Mouse (Mus musculus): ENCODE results near the gene Tbc1d17. TPM values are rescaled to one million over a fixed set of nuclear protein-coding genes. Genes with fewer than 3 reads are reported as not detected.
"Not testable (repeated sequence)": the region's sequence is repeated elsewhere in the genome, so short reads cannot be mapped to it uniquely, and the experiment has no call there.

Tbc1d17 gene
- polyA plus RNA-seq, 1 experiment from 2014 or later, result 91.1 TPM

DNA sequence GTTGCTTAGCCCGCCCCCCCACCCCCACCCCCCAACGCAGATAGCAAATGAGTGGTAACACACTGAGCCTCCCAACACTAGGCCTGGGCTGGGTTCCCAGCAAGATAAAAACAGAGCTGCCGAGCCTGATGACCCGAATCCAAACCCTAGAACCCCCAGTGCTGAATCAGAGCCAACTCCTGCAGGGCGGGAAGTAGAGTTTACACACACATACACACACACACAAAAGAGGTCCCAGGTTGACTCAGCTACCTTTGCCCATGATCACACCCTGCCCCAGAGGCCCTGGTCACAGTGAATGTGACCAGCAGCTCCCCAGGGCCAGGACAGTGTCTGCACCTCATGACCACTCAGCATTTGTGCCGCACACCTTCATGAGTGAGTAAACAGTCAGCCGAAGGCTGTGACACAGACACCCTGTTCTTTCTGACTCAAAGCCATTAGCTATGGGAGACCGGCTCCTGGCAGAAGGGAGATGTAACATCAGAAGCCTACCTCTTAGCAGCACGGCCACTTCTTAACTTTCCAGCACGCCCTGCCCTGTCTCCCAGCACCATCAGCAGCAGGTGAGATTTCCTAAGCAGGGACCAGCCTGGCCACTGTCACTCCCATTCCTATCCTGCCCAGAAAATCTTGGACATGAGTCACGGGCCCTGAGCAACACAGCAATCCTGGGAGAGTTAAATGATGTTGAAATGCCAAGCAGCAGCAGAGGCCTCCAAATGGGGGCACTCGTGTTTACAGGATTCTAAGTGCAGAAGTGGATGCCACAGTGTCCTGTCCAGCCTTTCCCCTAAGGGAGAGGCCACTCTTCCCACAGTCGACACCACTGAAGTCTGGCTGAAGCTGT is 39.6 kb upstream of the Tbc1d17 start:
- no peaks in the 10 kb centered on the region for H3K9me3 ChIP-seq
- no peaks in the 10 kb centered on the region for H3K27me3 ChIP-seq (ENCODE audit: insufficient read depth, poor library complexity, severe bottlenecking)
- H3K36me3 ChIP-seq, result peaks cover 75% of the 10 kb centered on the region
- peak overlapping the region; percentile 20; the same call in 1 of the 2 replicates for H3K4me3 ChIP-seq
- no peak for DNase-seq (ENCODE audit: low spot score)
- H3K4me1 ChIP-seq (replicated peaks), result peaks cover 46% of the 10 kb centered on the region
- H3K27ac ChIP-seq, result no peak overlapping the region
- WGBS, result 94% methylated on average over 13 of the region's 13 CpGs

- Histone ChIP-seq H3K4me3 (no peak overlapping the region), H3K9me3 (no peaks in the 10 kb centered on the region), H3K36me3 (peaks cover 90% of the 10 kb centered on the region), H3K4me1 (replicated peaks) (peaks cover 41% of the 10 kb centered on the region), H3K27me3 (ENCODE audit: insufficient read depth, poor library complexity, severe bottlenecking) (no peaks in the 10 kb centered on the region), H3K27ac (no peak overlapping the region)
- no peak for DNase-seq (ENCODE audit: low spot score)
- WGBS, result 92% methylated on average over 7 of the region's 7 CpGs
Observed at GRCm38 (mm10) chr7:44886964-44887363, 38.1 kb upstream of the Tbc1d17 start.

- WGBS, result 95% methylated on average over 5 of the region's 5 CpGs
- Histone ChIP-seq H3K36me3 (peaks cover 98% of the 10 kb centered on the region), H3K27me3 (ENCODE audit: insufficient read depth, poor library complexity, severe bottlenecking) (no peaks in the 10 kb centered on the region), H3K4me1 (replicated peaks) (peaks cover 26% of the 10 kb centered on the region; the same call in 1 of the 2 replicates), H3K9me3 (no peaks in the 10 kb centered on the region), H3K27ac (no peak overlapping the region), H3K4me3 (no peak overlapping the region; the same call in 1 of the 2 replicates)
- DNase-seq (ENCODE audit: low spot score), result no peak
Observed at GRCm38 (mm10) chr7:44884637-44885036, 35.8 kb upstream of the Tbc1d17 start.

DNA sequence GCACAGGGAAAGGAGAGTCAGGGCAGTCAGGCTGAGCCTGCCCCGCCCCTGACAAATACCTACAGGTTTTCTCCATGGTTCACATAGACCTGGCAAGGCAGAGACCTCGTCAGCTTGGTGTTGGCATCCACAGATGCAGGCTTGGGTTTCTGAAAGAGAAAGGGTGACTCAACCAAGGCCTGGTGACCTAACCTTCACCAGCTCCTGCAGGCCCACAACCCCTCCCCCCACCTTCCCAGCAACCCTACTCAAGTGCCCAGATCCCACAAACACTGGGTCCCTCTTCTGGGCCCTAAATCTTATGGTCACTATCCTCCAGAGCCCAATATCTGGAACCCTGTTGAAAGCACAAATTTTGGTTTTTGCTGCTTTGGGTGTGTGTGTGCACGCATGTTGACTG is 34.2 kb upstream of the Tbc1d17 start:
- Histone ChIP-seq H3K27ac (no peak overlapping the region), H3K4me1 (replicated peaks) (peaks cover 16% of the 10 kb centered on the region; the same call in 1 of the 2 replicates), H3K36me3 (peaks cover 98% of the 10 kb centered on the region), H3K27me3 (ENCODE audit: insufficient read depth, poor library complexity, severe bottlenecking) (no peaks in the 10 kb centered on the region), H3K9me3 (no peaks in the 10 kb centered on the region), H3K4me3 (no peak overlapping the region)
- no peak for DNase-seq (ENCODE audit: low spot score)
- 94% methylated on average over 3 of the region's 3 CpGs for WGBS

DNA sequence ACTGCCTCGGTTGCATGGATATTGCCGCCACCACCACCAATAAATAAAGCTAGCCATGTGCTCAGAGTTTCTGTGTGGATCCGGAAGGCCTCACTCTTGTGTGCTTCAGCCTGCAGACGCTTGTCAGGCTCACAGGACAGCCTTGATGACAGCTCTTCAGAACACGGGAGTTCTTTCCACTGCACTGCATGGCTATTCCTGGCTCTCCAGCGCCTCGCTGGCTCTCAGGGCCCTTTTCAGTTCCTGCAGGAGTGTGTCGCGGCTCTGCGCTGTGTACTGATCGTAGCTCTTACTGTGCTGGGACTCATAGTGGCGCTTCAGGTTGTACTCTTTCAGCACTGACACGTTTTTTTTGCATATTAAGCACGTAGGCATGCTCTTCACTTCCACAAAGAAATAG is 29.0 kb upstream of the Tbc1d17 start:
- peaks cover 74% of the 10 kb centered on the region for H3K36me3 ChIP-seq
- H3K9me3 ChIP-seq, result no peaks in the 10 kb centered on the region
- 92% methylated on average over 14 of the region's 14 CpGs for WGBS
- no peaks in the 10 kb centered on the region for H3K27me3 ChIP-seq (ENCODE audit: insufficient read depth, poor library complexity, severe bottlenecking)
- H3K4me1 ChIP-seq (replicated peaks), result peaks cover under 1% of the 10 kb centered on the region; the same call in 1 of the 2 replicates
- no peak for DNase-seq (ENCODE audit: low spot score)
- no peak overlapping the region for H3K27ac ChIP-seq
- no peak overlapping the region for H3K4me3 ChIP-seq

DNA sequence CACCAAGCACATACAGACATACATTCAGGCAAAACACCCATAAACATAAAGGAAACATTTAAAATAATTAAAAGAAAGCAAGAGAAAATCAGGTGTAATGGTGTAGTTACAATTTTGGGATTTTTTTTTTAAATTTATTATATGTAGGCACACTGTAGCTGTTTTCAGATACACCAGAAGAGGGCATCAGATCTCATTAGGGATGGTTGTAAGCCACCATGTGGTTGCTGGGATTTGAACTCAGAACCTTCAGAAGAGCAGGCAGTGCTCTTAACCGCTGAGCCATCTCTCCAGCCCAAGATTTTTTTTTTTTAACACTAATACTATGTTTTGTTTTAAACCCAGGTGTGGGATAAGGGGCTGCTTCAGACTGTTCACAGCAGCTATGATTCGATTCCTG is 22.9 kb upstream of the Tbc1d17 start:
- not testable (repeated sequence) for H3K4me3 ChIP-seq; H3K9me3 ChIP-seq; H3K27me3 ChIP-seq (ENCODE audit: insufficient read depth, poor library complexity, severe bottlenecking); H3K27ac ChIP-seq; DNase-seq (ENCODE audit: low spot score)
- Histone ChIP-seq H3K4me1 (replicated peaks) (peaks cover 41% of the 10 kb centered on the region), H3K36me3 (peaks cover 27% of the 10 kb centered on the region)
- 89% methylated on average over 2 of the region's 2 CpGs for WGBS

DNA sequence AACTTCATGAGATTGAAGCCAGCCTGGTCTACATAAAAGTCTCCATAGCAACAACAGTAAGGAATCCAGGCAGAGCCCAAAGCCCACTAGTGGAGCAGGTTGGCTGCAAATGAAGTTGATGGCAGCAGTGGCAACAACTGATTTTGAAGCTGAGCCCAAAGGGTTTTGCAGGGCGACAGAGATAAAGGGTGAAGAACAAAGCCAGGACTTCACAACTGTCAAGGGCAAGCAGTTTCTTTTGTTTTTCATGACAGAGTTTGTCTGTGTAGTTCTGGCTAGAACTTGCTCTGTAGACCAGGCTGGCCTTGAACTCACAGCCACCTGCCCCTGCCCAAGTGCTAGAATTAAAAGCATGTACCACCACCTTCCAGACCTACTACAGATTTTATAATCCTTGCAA is 22.3 kb upstream of the Tbc1d17 start:
- peaks cover 27% of the 10 kb centered on the region for H3K36me3 ChIP-seq
- peaks cover 47% of the 10 kb centered on the region for H3K4me1 ChIP-seq (replicated peaks)
- H3K27ac ChIP-seq, result no peak overlapping the region
- no peaks in the 10 kb centered on the region for H3K27me3 ChIP-seq (ENCODE audit: insufficient read depth, poor library complexity, severe bottlenecking)
- no peak overlapping the region for H3K4me3 ChIP-seq
- WGBS, result 51% methylated on average over 1 of the region's 1 CpGs
- DNase-seq (ENCODE audit: low spot score), result no peak
- no peaks in the 10 kb centered on the region for H3K9me3 ChIP-seq

GRCm38 (mm10) chr7:44870614-44871013 is 21.7 kb upstream of the Tbc1d17 start:
- no peaks in the 10 kb centered on the region for H3K9me3 ChIP-seq
- H3K27ac ChIP-seq, result peak overlapping the region; percentile 100
- WGBS, result 87% methylated on average over 6 of the region's 6 CpGs
- H3K4me1 ChIP-seq (replicated peaks), result peaks cover 52% of the 10 kb centered on the region
- peak overlapping the region; percentile 95 for H3K4me3 ChIP-seq
- no peaks in the 10 kb centered on the region for H3K27me3 ChIP-seq (ENCODE audit: insufficient read depth, poor library complexity, severe bottlenecking)
- peaks cover 27% of the 10 kb centered on the region for H3K36me3 ChIP-seq
- DNase-seq (ENCODE audit: low spot score), result no peak

DNA sequence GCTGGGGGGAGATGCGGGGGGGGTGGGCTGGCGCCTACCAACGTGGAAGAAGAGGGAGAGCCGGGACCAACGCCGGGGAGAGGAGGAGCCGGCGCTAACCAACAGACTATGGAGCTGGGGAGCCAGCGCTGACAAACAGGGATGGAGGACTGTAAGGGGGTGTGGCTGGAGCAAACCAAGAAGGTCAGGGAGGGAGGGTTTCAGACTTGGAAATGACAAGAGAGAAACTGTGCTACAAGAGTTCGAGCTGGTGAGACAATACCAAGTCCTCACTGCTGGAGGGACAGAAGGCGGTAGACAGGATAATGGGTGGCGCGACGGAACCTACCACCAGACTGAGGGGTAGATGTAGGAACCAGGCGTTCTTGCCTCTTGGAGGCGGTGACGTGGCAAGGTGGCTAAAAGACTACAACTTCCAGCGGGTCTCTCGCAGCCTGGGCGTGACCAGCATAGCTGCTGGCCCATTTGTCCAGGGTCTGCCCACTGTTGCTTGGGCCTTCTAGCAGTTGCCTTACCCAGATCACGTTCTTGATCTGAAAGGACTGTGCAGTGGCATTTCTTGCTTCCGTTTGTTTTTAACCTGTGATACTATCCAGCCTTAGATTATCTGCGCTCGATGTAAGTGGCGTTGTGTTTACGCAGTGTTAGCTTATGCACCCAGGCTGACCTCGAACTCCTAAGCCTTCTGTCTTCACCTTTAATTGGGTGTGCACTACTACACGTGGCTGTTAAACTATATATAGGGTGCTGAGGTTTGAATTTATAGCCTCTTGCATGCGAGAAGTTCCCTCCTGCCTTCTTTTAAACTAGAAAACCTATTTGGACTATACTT is 21.0 kb upstream of the Tbc1d17 start, which contains the start of gene Ptov1:
Ptov1 (minus strand) TSS at position 92 of the 832 bp plus-strand sequence.
- no peaks in the 10 kb centered on the region for H3K9me3 ChIP-seq
- DNase-seq (ENCODE audit: low spot score), result peak; percentile 96
- no peaks in the 10 kb centered on the region for H3K27me3 ChIP-seq (ENCODE audit: insufficient read depth, poor library complexity, severe bottlenecking)
- peaks cover 58% of the 10 kb centered on the region for H3K4me1 ChIP-seq (replicated peaks)
- 13% methylated on average over 29 of the region's 29 CpGs for WGBS
- peak within 1 kb of the TSS; percentile 95 for H3K4me3 ChIP-seq
- peak within 1 kb of the TSS; percentile 100 for H3K27ac ChIP-seq
- peaks cover 32% of the 10 kb centered on the region for H3K36me3 ChIP-seq

DNA sequence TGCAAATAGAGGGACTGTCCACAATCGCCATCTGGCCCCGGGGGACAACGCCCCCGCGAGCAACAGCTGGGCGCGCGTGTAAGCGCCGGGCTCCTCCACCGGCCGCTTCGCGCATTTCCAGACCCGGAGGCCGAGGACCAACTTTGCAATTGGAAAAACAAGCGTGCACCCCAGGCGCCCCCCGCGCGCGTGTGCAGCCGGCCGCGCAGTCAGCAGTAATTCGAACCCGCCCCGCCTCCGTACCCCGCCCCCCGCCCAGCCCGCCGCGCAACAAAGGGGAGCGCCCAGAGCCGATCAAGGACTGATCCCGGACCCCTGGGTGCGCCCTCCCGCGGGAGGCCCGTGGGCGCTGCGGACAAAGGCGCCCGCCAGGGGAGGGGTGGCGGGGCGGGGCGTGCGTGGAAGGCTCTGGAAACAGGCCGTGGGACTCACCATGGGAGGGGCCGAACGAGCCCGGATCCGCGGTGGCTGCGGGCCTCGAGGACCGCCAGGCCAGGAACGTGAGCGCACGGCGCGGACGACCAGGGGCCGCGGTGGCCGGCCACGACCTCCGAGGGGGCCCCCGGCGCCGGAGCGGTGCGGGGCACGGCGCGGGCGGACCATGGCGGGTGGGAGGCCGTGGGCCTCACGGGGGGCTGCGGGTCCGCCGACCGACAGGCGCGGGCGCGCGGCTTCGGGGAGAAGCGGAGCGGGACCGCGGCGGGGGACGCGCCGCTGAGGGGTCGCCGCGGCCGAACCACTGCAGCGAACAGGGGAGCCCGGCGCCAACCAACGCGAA is 20.2 kb upstream of the Tbc1d17 start:
- WGBS, result under 1% methylated on average over 108 of the region's 108 CpGs
- H3K27me3 ChIP-seq (ENCODE audit: insufficient read depth, poor library complexity, severe bottlenecking), result no peaks in the 10 kb centered on the region
- H3K36me3 ChIP-seq, result peaks cover 40% of the 10 kb centered on the region
- H3K27ac ChIP-seq, result peak overlapping the region; percentile 100
- H3K9me3 ChIP-seq, result no peaks in the 10 kb centered on the region
- peak; percentile 79 for DNase-seq (ENCODE audit: low spot score)
- H3K4me1 ChIP-seq (replicated peaks), result peaks cover 62% of the 10 kb centered on the region
- H3K4me3 ChIP-seq, result peak overlapping the region; percentile 95

DNA sequence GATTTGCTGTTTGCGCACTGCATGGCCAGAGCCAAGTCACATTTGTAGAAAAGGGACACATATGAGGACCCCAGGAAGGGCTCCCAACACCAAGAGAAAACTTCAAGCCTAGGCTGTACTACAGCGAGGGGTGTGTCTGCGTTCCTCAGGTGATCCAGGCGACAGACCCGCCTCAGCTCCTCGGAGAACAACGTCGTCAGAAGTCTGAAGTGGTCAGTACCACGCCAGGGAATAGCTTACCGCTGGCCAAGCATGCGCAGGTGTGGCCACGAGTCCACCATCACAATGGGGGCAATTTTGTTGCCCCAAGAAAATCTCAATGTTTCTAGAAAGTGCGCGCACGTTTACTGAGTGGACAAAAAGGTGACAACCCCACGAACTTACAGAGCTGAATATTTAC is 19.6 kb upstream of the Tbc1d17 start:
- H3K4me3 ChIP-seq, result peak overlapping the region; percentile 95
- WGBS, result 6% methylated on average over 16 of the region's 16 CpGs
- peaks cover 62% of the 10 kb centered on the region for H3K4me1 ChIP-seq (replicated peaks)
- H3K36me3 ChIP-seq, result peaks cover 47% of the 10 kb centered on the region
- no peak for DNase-seq (ENCODE audit: low spot score)
- H3K27ac ChIP-seq, result peak overlapping the region; percentile 100
- H3K9me3 ChIP-seq, result no peaks in the 10 kb centered on the region
- no peaks in the 10 kb centered on the region for H3K27me3 ChIP-seq (ENCODE audit: insufficient read depth, poor library complexity, severe bottlenecking)

DNA sequence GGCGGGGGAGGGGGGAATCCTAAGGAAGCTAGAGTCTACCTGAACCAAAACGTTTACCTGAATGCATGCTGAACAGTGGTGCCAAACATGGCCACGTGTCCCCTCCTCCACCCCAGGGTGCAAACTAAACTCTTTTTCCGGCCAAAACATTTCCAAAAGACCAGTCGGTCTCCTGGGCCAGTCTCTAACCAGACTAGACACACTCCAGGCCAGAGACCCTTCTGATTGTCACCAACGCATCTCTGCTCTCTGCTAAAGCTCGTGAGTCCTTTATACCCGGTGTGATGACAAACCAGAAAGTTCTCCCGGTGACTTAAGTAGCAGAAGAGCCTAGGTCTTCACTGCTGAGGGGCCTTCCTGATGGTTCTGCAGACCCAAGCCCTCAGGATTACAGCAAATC is 18.9 kb upstream of the Tbc1d17 start:
- Histone ChIP-seq H3K27ac (0 out of 2 replicates have a peak overlapping the region, but pooled peaks have one; percentile 100), H3K4me1 (replicated peaks) (peaks cover 61% of the 10 kb centered on the region), H3K27me3 (ENCODE audit: insufficient read depth, poor library complexity, severe bottlenecking) (no peaks in the 10 kb centered on the region), H3K4me3 (peak overlapping the region; percentile 95), H3K36me3 (peaks cover 53% of the 10 kb centered on the region), H3K9me3 (no peaks in the 10 kb centered on the region)
- WGBS, result 61% methylated on average over 9 of the region's 9 CpGs
- DNase-seq (ENCODE audit: low spot score), result no peak

All from hindbrain, embryonic 10.5 days (tissue).